Mouse (Mus musculus) neutrophil, adult 5-6 weeks (primary cell): ENCODE measurements at regions not wholly inside any gene's neighbourhood (a gene's known extent, or its start where the extent isn't known, plus 50 kb on each side); places are given as distances from the start of the nearest gene placed in this dataset.

Experiments
- ATAC-seq: fragments of 151-379, 151-347 bp; 2 replicates; pipeline ENCODE4 v1.8.0; 2017; ENCODE audit warnings: mild to moderate bottlenecking, moderate TSS enrichment; ENCODE audit not compliant: insufficient number of reproducible peaks, poor library complexity, low FRiP score, severe bottlenecking; ENCODE audit errors: extremely low read depth

- no peak for ATAC-seq
Measured at GRCm38 (mm10) chr8:25353822-25354770, 529.9 kb upstream of the Adam5 start.

GRCm38 (mm10) chr8:25353405-25353804, 529.2 kb upstream of the Adam5 start:
- ATAC-seq = no peak

- no peak for ATAC-seq
Measured at GRCm38 (mm10) chr8:25348003-25348683, 524.0 kb upstream of the Adam5 start.

GRCm38 (mm10) chr8:25343160-25343602, 519.0 kb upstream of the Adam5 start:
- ATAC-seq = no peak

- ATAC-seq = no peak
Measured at GRCm38 (mm10) chr8:25342501-25342900, 518.3 kb upstream of the Adam5 start.

GRCm38 (mm10) chr8:25341225-25341624, 517.1 kb upstream of the Adam5 start:
- no peak for ATAC-seq

- ATAC-seq = no peak
Measured at GRCm38 (mm10) chr8:25340729-25341128, 516.6 kb upstream of the Adam5 start.

GRCm38 (mm10) chr8:25332120-25332607, 508.0 kb upstream of the Adam5 start:
- no peak for ATAC-seq

GRCm38 (mm10) chr8:25331161-25331776, 507.1 kb upstream of the Adam5 start:
- no peak for ATAC-seq

GRCm38 (mm10) chr8:25329791-25330190, 505.6 kb upstream of the Adam5 start:
- no peak for ATAC-seq

- ATAC-seq = no peak
Measured at GRCm38 (mm10) chr8:25328318-25328717, 504.1 kb upstream of the Adam5 start.

- no peak for ATAC-seq
Measured at GRCm38 (mm10) chr8:25326930-25327329, 502.8 kb upstream of the Adam5 start.

GRCm38 (mm10) chr8:25326257-25326656, 502.1 kb upstream of the Adam5 start:
- no peak for ATAC-seq

GRCm38 (mm10) chr8:25324731-25325130, 500.6 kb upstream of the Adam5 start:
- ATAC-seq = no peak

- no peak for ATAC-seq
Measured at GRCm38 (mm10) chr8:25323643-25324420, 499.7 kb upstream of the Adam5 start.

- ATAC-seq = no peak
Measured at GRCm38 (mm10) chr8:25316383-25316782, 492.2 kb upstream of the Adam5 start.

- ATAC-seq = no peak
Measured at GRCm38 (mm10) chr8:25311811-25312533, 487.8 kb upstream of the Adam5 start.

- ATAC-seq = no peak
Measured at GRCm38 (mm10) chr8:25307956-25308355, 483.8 kb upstream of the Adam5 start.
